Mouse (Mus musculus) myocyte (in vitro differentiated cells): ENCODE results near the gene Tfdp1. TPM values are rescaled to one million over a fixed set of nuclear protein-coding genes. Genes with fewer than 3 reads are reported as not detected.
A peak's percentile ranks its signal among the peaks of the same experiment; 100 is the strongest.

ENCODE experiments used
- H3K27me3 ChIP-seq: one replicate; pipeline ENCODE4 v1.6.1; 2011; ENCODE audit not compliant: control insufficient read depth, insufficient read depth, insufficient read length
- H3K36me3 ChIP-seq: one replicate; pipeline ENCODE4 v1.6.1; 2011; ENCODE audit not compliant: control insufficient read depth, insufficient read depth
- H3K4me2 ChIP-seq: one replicate; pipeline ENCODE4 v1.6.1; 2011; ENCODE audit warnings: low read depth, control low read depth
- H3K4me3 ChIP-seq: one replicate; pipeline ENCODE4 v1.5.1; 2011; ENCODE audit warnings: mild to moderate bottlenecking, control low read depth, moderate library complexity
- H3K79me2 ChIP-seq: one replicate; pipeline ENCODE4 v1.6.1; 2011; ENCODE audit not compliant: control insufficient read depth, insufficient read depth
- H3ac ChIP-seq: one replicate; pipeline ENCODE4 v1.6.1; 2011; ENCODE audit not compliant: control insufficient read depth, insufficient read length
- CEBPB ChIP-seq: IDR thresholded peaks from 2 replicates; pipeline ENCODE4 v1.6.1; 2011; ENCODE audit warnings: mild to moderate bottlenecking, moderate library complexity; ENCODE audit not compliant: poor library complexity, insufficient read depth, severe bottlenecking
- E2F4 ChIP-seq: IDR thresholded peaks from one replicate; pipeline ENCODE4 v1.6.1; 2011; ENCODE audit warnings: mild to moderate bottlenecking, control low read depth, moderate library complexity; ENCODE audit not compliant: insufficient read depth
- MAX ChIP-seq: IDR thresholded peaks from one replicate; pipeline ENCODE4 v1.6.1; 2011; ENCODE audit warnings: low read depth, mild to moderate bottlenecking, control low read depth
- MYOD1 ChIP-seq, 3 experiments: IDR thresholded peaks; one replicate each; pipeline ENCODE4 v1.6.1; 2011; ENCODE audit warnings: control low read depth in 2 of 3, low read depth in 2 of 3, mild to moderate bottlenecking in 2 of 3, moderate library complexity in 1 of 3; ENCODE audit not compliant: insufficient read length in 2 of 3, control insufficient read depth in 1 of 3
- MYOG ChIP-seq, 3 experiments: IDR thresholded peaks; one replicate each; pipeline ENCODE4 v1.6.1; 2011; ENCODE audit warnings: control low read depth in 2 of 3, low read depth in 2 of 3, mild to moderate bottlenecking in 2 of 3; ENCODE audit not compliant: insufficient read length in 2 of 3, control insufficient read depth in 1 of 3, insufficient read depth in 1 of 3
- POLR2A ChIP-seq: IDR thresholded peaks from one replicate; pipeline ENCODE4 v1.6.1; 2011; ENCODE audit warnings: low read depth, mild to moderate bottlenecking, control low read depth, moderate library complexity; ENCODE audit not compliant: insufficient read length
- POLR2AphosphoS2 ChIP-seq: IDR thresholded peaks from one replicate; pipeline ENCODE4 v1.6.1; 2011; ENCODE audit warnings: low read depth, control low read depth; ENCODE audit not compliant: insufficient read length
- REST ChIP-seq: IDR thresholded peaks from one replicate; pipeline ENCODE4 v1.6.1; 2011; ENCODE audit warnings: mild to moderate bottlenecking, control low read depth, moderate library complexity; ENCODE audit not compliant: insufficient read depth, insufficient read length
- SRF ChIP-seq: IDR thresholded peaks from one replicate; pipeline ENCODE4 v1.6.1; 2011; ENCODE audit warnings: low read depth; ENCODE audit not compliant: control insufficient read depth, insufficient read length
- TCF12 ChIP-seq: IDR thresholded peaks from one replicate; pipeline ENCODE4 v1.6.1; 2011; ENCODE audit warnings: mild to moderate bottlenecking, control low read depth; ENCODE audit not compliant: poor library complexity, insufficient read depth, severe bottlenecking
- TCF3 ChIP-seq: IDR thresholded peaks from one replicate; pipeline ENCODE4 v1.6.1; 2011; ENCODE audit warnings: low read depth, control low read depth; ENCODE audit not compliant: insufficient read length
- USF1 ChIP-seq: IDR thresholded peaks from one replicate; pipeline ENCODE4 v1.6.1; 2011; ENCODE audit warnings: low read depth, mild to moderate bottlenecking, control low read depth, moderate library complexity
- polyA plus RNA-seq: library from polyadenylated mRNA; unstranded; fragments of >200 nt; fragmentation: generic; extraction: Trizol; gene quantifications from one replicate; pipeline ENCODE4 v1.2.1, GENCODE M21; 2012; ENCODE audit warnings: missing spikeins

Tfdp1 gene
- polyA plus RNA-seq, 1 experiment: 40.8 TPM

GRCm38 (mm10) chr8:13350052-13350451 is 11.5 kb downstream of the Tfdp1 start:
- Histone ChIP-seq H3K27me3 (no peaks in the 10 kb centered on the region), H3K4me2 (no peak overlapping the region), H3ac (no peak overlapping the region), H3K4me3 (no peak overlapping the region), H3K79me2 (peaks cover 73% of the 10 kb centered on the region), H3K36me3 (peaks cover 13% of the 10 kb centered on the region)
- TF ChIP-seq REST: no peak
- no peak for TF ChIP-seq USF1
- no peak for TF ChIP-seq CEBPB
- TF ChIP-seq POLR2A: no peak
- no peak for TF ChIP-seq TCF3
- no peak for TF ChIP-seq TCF12
- TF ChIP-seq SRF: no peak
- no peak for TF ChIP-seq MAX
- TF ChIP-seq E2F4: no peak
- TF ChIP-seq POLR2AphosphoS2: no peak
- TF ChIP-seq MYOG (IDR thresholded peaks at IDR 0.05; ENCODE audit: control insufficient read depth in 1 of 3, insufficient read depth in 1 of 3, insufficient read length in 2 of 3, low read depth in 2 of 3): no peak
- TF ChIP-seq MYOD1 (IDR thresholded peaks at IDR 0.05; ENCODE audit: control insufficient read depth in 1 of 3, insufficient read length in 2 of 3, low read depth in 2 of 3): no peak

- H3K27me3 ChIP-seq: no peaks in the 10 kb centered on the region
- H3ac ChIP-seq: no peak overlapping the region
- H3K79me2 ChIP-seq: peaks cover 72% of the 10 kb centered on the region
- no peak overlapping the region for H3K4me2 ChIP-seq
- no peak for TF ChIP-seq REST
- no peak for TF ChIP-seq MAX
- no peak for TF ChIP-seq POLR2AphosphoS2
- TF ChIP-seq E2F4: no peak
- peak; percentile 70 for TF ChIP-seq TCF3
- peak in 2 of 3 experiments; percentile 84 to 85 for TF ChIP-seq MYOD1 (IDR thresholded peaks at IDR 0.05; ENCODE audit: control insufficient read depth in 1 of 3, insufficient read length in 2 of 3, low read depth in 2 of 3)
- TF ChIP-seq POLR2A: no peak
- peak; percentile 34 to 95 (median 94) for TF ChIP-seq MYOG (IDR thresholded peaks at IDR 0.05; ENCODE audit: control insufficient read depth in 1 of 3, insufficient read depth in 1 of 3, insufficient read length in 2 of 3, low read depth in 2 of 3)
- no peak for TF ChIP-seq USF1
- TF ChIP-seq SRF: no peak
- no peak for TF ChIP-seq CEBPB
- TF ChIP-seq TCF12: no peak
- no peak overlapping the region for H3K4me3 ChIP-seq
- H3K36me3 ChIP-seq: peaks cover 14% of the 10 kb centered on the region
Observed at GRCm38 (mm10) chr8:13351593-13351992, 13.0 kb downstream of the Tfdp1 start.

GRCm38 (mm10) chr8:13352601-13353000 is 14.1 kb downstream of the Tfdp1 start:
- no peak overlapping the region for H3K4me3 ChIP-seq
- no peak overlapping the region for H3K4me2 ChIP-seq
- no peak overlapping the region for H3ac ChIP-seq
- peaks cover 19% of the 10 kb centered on the region for H3K36me3 ChIP-seq
- no peak for TF ChIP-seq REST
- H3K27me3 ChIP-seq: no peaks in the 10 kb centered on the region
- H3K79me2 ChIP-seq: peaks cover 72% of the 10 kb centered on the region

- Histone ChIP-seq H3ac (no peak overlapping the region), H3K4me3 (no peak overlapping the region), H3K4me2 (no peak overlapping the region), H3K79me2 (peaks cover 71% of the 10 kb centered on the region), H3K36me3 (peaks cover 25% of the 10 kb centered on the region), H3K27me3 (no peaks in the 10 kb centered on the region)
- no peak for TF ChIP-seq SRF
- no peak for TF ChIP-seq E2F4
- TF ChIP-seq CEBPB: no peak
- TF ChIP-seq TCF12: no peak
- TF ChIP-seq TCF3: no peak
- TF ChIP-seq POLR2AphosphoS2: no peak
- TF ChIP-seq MAX: no peak
- no peak for TF ChIP-seq USF1
- no peak for TF ChIP-seq REST
- TF ChIP-seq MYOD1 (IDR thresholded peaks at IDR 0.05; ENCODE audit: control insufficient read depth in 1 of 3, insufficient read length in 2 of 3, low read depth in 2 of 3): no peak
- no peak for TF ChIP-seq MYOG (IDR thresholded peaks at IDR 0.05; ENCODE audit: control insufficient read depth in 1 of 3, insufficient read depth in 1 of 3, insufficient read length in 2 of 3, low read depth in 2 of 3)
- TF ChIP-seq POLR2A: no peak
Observed at GRCm38 (mm10) chr8:13353155-13353833, 14.7 kb downstream of the Tfdp1 start.

- peaks cover 29% of the 10 kb centered on the region for H3K36me3 ChIP-seq
- H3K4me2 ChIP-seq: no peak overlapping the region
- no peaks in the 10 kb centered on the region for H3K27me3 ChIP-seq
- no peak overlapping the region for H3ac ChIP-seq
- H3K79me2 ChIP-seq: peaks cover 69% of the 10 kb centered on the region
- TF ChIP-seq POLR2AphosphoS2 (no peak), E2F4 (no peak), POLR2A (no peak), MYOG (IDR thresholded peaks at IDR 0.05; ENCODE audit: control insufficient read depth in 1 of 3, insufficient read depth in 1 of 3, insufficient read length in 2 of 3, low read depth in 2 of 3) (no peak), TCF12 (no peak), MAX (no peak), USF1 (no peak), SRF (no peak), REST (no peak), MYOD1 (IDR thresholded peaks at IDR 0.05; ENCODE audit: control insufficient read depth in 1 of 3, insufficient read length in 2 of 3, low read depth in 2 of 3) (no peak), CEBPB (no peak), TCF3 (no peak)
- H3K4me3 ChIP-seq: no peak overlapping the region
Observed at GRCm38 (mm10) chr8:13353883-13354282, 15.3 kb downstream of the Tfdp1 start.
